Mouse (Mus musculus) ES-E14 (cell line): ENCODE results near the gene Itpk1. TPM values are rescaled to one million over a fixed set of nuclear protein-coding genes. Genes with fewer than 3 reads are reported as not detected.

Source experiments
- DNase-seq: peaks from one replicate; pipeline ENCODE4 v3.0.0-alpha.2; 2013; ENCODE audit warnings: low read depth, low spot score
- H3K27ac ChIP-seq: 2 replicates; pipeline ENCODE4 v1.5.1; 2012; ENCODE audit warnings: low read depth, mild to moderate bottlenecking, low read length, moderate library complexity, mixed read lengths; ENCODE audit not compliant: poor library complexity, insufficient read depth, severe bottlenecking
- H3K36me3 ChIP-seq: 2 replicates; pipeline ENCODE4 v1.6.1; 2012; ENCODE audit warnings: mild to moderate bottlenecking, low read length, moderate library complexity, mixed read lengths; ENCODE audit not compliant: control insufficient read depth, poor library complexity, insufficient read depth, severe bottlenecking
- H3K4me1 ChIP-seq, 2 experiments: fragments of 150-350 bp in 1 of 2; sonication (generic) in 1 of 2; 2 replicates each; pipeline ENCODE4 v1.6.1; 2012; ENCODE audit warnings: low read length in 2 of 2, mild to moderate bottlenecking in 1 of 2, mixed read lengths in 1 of 2; ENCODE audit not compliant: control insufficient read depth in 2 of 2, insufficient read depth in 2 of 2, poor library complexity in 1 of 2
- H3K4me3 ChIP-seq, 2 experiments: fragments of 150-350 bp in 1 of 2; sonication (generic) in 1 of 2; 2 replicates each; pipeline ENCODE4 v1.5.1; 2012; ENCODE audit warnings: low read length in 2 of 2, low read depth in 1 of 2, mild to moderate bottlenecking in 1 of 2, mixed read lengths in 1 of 2; ENCODE audit not compliant: insufficient read depth in 1 of 2, poor library complexity in 1 of 2, severe bottlenecking in 1 of 2
- H3K9ac ChIP-seq: 2 replicates; pipeline ENCODE4 v1.6.1; 2012; ENCODE audit warnings: low read depth, mild to moderate bottlenecking, low read length, mixed read lengths; ENCODE audit not compliant: poor library complexity, insufficient read depth, severe bottlenecking
- H3K9me3 ChIP-seq: fragments of 150-350 bp; sonication (generic); 2 replicates; pipeline ENCODE4 v1.6.1; 2012; ENCODE audit warnings: low read depth, mild to moderate bottlenecking, low read length; ENCODE audit not compliant: control insufficient read depth, insufficient read depth
- CHD2 ChIP-seq: IDR thresholded peaks from 2 replicates; pipeline ENCODE4 v1.6.1; 2014; ENCODE audit warnings: mild to moderate bottlenecking, low read depth, low read length, inconsistent platforms
- HCFC1 ChIP-seq: IDR thresholded peaks from 2 replicates; pipeline ENCODE4 v1.6.1; 2012; ENCODE audit warnings: low read length, inconsistent platforms, borderline replicate concordance; ENCODE audit not compliant: insufficient read depth
- MAFK ChIP-seq: IDR thresholded peaks from 2 replicates; pipeline ENCODE4 v1.6.1; 2014; ENCODE audit warnings: mild to moderate bottlenecking, low read depth, low read length, inconsistent platforms; ENCODE audit not compliant: insufficient read depth
- ZC3H11A ChIP-seq: IDR thresholded peaks from 2 replicates; pipeline ENCODE4 v1.6.1; 2012; ENCODE audit warnings: low read depth, mild to moderate bottlenecking, inconsistent platforms, low read length, borderline replicate concordance
- ZNF384 ChIP-seq: IDR thresholded peaks from 2 replicates; pipeline ENCODE4 v1.6.1; 2012; ENCODE audit warnings: low read depth, low read length, inconsistent platforms
- in situ Hi-C, 2 experiments: fragments of 600-800 bp; cut with MboI; formaldehyde crosslinking; loops; one replicate each; pipeline ENCODE4 v1.15.1; 2025; ENCODE audit warnings: low sequenced_read_pairs in 2 of 2, inconsistent platforms in 1 of 2; ENCODE audit not compliant: unreplicated experiment in 2 of 2
- total RNA-seq: library from RNA; depleted of rRNA; stranded (reverse); fragments of 300-350 nt; gene quantifications from 2 replicates; pipeline ENCODE4 v1.2.3, GENCODE M21; 2012

The Itpk1 gene
- total RNA-seq, 1 experiment = 33.1 TPM

DNA sequence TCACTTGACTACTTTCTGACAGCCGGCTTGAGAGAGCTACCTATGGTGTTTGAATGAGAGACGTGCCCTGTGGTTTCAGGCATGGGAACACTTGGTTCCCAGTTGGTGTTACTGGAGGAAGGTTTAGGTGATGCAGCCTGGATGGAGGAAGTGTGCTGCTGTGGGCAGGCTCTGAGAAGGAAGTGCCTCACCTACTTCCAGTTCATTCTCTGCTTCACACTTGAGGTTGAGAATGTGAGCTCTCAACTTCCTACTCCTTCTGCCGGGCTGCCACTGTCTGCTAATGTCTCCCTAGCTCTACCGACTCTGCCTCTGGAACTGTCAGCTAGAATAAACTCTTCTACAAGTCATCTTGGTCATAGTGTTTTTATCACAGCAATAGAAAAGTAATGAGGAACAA, 83.5 kb downstream of the Itpk1 start:
- no peak overlapping the region for H3K27ac ChIP-seq
- peaks cover 10 to 17% of the 10 kb centered on the region in 2 experiments; a peak in 3 of 4 replicates for H3K4me1 ChIP-seq
- H3K36me3 ChIP-seq = peaks cover 21% of the 10 kb centered on the region
- no peak for DNase-seq
- no peak overlapping the region for H3K4me3 ChIP-seq
- H3K9ac ChIP-seq = no peak overlapping the region
- TF ChIP-seq ZC3H11A (no peak), MAFK (no peak), CHD2 (no peak), ZNF384 (no peak)
- no peaks in the 10 kb centered on the region for H3K9me3 ChIP-seq
- in situ Hi-C loops = no loop called here

- TF ChIP-seq MAFK (no peak), CHD2 (no peak), ZNF384 (no peak), ZC3H11A (no peak), HCFC1 (no peak)
- no peak for DNase-seq
- no peak overlapping the region for H3K9ac ChIP-seq
- H3K36me3 ChIP-seq = peaks cover 21% of the 10 kb centered on the region
- H3K4me3 ChIP-seq = no peak overlapping the region
- in situ Hi-C loops = no loop called here
- H3K4me1 ChIP-seq = peaks cover 10 to 17% of the 10 kb centered on the region in 2 experiments; a peak in 3 of 4 replicates
- H3K9me3 ChIP-seq = no peaks in the 10 kb centered on the region
- H3K27ac ChIP-seq = no peak overlapping the region
Measured at GRCm38 (mm10) chr12:102619908-102620307, 84.8 kb downstream of the Itpk1 start.

DNA sequence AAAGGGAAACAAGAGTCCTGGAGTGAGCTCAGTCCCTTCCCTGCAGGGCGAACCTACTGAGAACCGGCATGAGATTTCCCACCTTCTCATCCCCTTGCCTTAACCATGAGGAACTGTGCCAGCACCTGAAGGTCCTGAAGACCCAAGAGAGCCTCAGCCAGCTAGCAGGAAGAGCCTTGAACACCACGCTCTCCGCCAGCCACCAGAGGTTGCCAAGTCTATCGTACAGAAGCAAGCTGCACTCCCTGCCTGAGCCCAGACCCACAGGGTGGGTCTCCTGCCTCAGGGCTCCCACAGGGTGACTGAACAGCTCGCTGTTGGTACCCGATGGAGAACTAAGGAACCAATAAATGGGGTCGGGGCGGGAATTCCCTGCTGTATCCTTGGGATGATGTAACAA, 86.6 kb downstream of the Itpk1 start:
- Histone ChIP-seq H3K27ac (no peak overlapping the region), H3K4me3 (no peak overlapping the region), H3K9me3 (no peaks in the 10 kb centered on the region), H3K4me1 (peaks cover 10 to 16% of the 10 kb centered on the region in 2 experiments; a peak in 3 of 4 replicates), H3K36me3 (peaks cover 25% of the 10 kb centered on the region), H3K9ac (no peak overlapping the region)
- TF ChIP-seq MAFK (no peak), ZC3H11A (no peak), HCFC1 (no peak), ZNF384 (no peak), CHD2 (no peak)
- DNase-seq = no peak
- in situ Hi-C loops = no loop called here

DNA sequence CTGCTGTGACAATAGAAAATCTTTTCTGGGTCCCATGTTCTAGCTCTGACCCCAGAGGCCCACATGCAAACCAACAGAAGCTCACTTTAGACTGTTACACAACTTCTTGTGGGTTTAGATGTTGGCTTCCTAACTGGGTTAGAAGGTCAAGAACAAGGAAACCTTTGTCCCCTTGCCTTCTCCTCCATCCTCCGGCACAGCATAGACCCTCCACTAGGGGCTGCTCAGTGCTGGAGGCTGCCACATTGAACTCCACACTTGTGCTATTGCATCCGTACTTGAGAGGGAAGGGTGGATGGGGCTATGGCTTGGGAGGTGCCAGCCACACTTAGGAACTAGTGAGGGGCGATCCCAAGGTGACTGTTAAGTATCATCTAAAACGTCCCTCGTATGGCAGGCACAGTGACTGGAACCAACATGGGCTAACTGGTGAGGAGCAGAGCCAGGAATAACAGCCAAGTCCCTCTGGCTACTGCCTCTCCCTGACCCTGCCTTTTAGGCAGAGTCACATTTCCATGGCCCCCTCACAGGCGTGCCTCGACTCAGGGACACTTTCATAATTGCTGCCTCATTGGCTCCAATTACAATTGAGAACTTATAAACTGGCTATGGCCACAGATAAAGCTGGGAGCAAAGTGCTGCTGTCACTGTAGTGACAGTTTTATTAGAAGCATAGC, 87.7 kb downstream of the Itpk1 start:
- H3K36me3 ChIP-seq = peaks cover 15% of the 10 kb centered on the region
- H3K27ac ChIP-seq = no peak overlapping the region
- H3K4me3 ChIP-seq = no peak overlapping the region
- DNase-seq = no peak
- H3K9ac ChIP-seq = no peak overlapping the region
- no peaks in the 10 kb centered on the region for H3K9me3 ChIP-seq
- TF ChIP-seq CHD2 (no peak), ZNF384 (no peak), ZC3H11A (no peak), HCFC1 (no peak)
- peaks cover 10 to 15% of the 10 kb centered on the region in 2 experiments; a peak in 3 of 4 replicates for H3K4me1 ChIP-seq
- in situ Hi-C loops = no loop called here

DNA sequence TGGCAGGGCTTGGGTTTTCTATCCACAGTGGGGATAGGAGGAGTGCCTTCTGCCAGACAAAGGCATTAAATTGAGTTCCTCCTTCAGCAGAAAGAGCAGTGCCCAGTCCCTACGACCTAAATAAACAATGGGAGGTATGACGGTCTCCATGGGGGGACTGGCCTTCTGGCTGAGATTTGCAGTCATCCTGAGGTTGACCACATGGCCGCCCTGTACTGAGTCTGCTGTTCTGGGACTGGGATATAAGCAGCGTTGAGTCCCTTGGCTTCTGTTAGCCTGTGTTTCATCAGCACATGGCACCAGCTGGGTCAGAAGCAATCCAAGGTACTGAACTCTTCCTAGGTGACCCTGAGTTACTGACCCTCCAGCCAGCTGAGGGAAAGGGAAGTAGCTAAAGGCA, 88.5 kb downstream of the Itpk1 start:
- no peak for DNase-seq
- Histone ChIP-seq H3K4me1 (peaks cover 10 to 15% of the 10 kb centered on the region in 2 experiments; a peak in 3 of 4 replicates), H3K27ac (no peak overlapping the region), H3K36me3 (peaks cover 10% of the 10 kb centered on the region), H3K9ac (no peak overlapping the region), H3K9me3 (no peaks in the 10 kb centered on the region), H3K4me3 (no peak overlapping the region)
- in situ Hi-C loops = no loop called here
- TF ChIP-seq MAFK (no peak), ZC3H11A (no peak), HCFC1 (no peak), CHD2 (no peak), ZNF384 (no peak)
